Mouse (Mus musculus) neural tube, embryonic 12.5 days (tissue): Measurements from ENCODE around the gene Epb41l1. TPM values are rescaled to one million over a fixed set of nuclear protein-coding genes. Genes with fewer than 3 reads are reported as not detected.

Experiments
- ATAC-seq: fragments of 200-750 bp; cut with Nextera tagmentation; 2 replicates; pipeline ENCODE4 v1.8.0; 2017; ENCODE audit warnings: low read depth, mild to moderate bottlenecking, moderate TSS enrichment, moderate library complexity; ENCODE audit not compliant: low FRiP score
- H3K27ac ChIP-seq: fragments of 300-500 bp; sonication (generic); 2 replicates; pipeline ENCODE4 v1.5.1; 2016
- H3K27me3 ChIP-seq: fragments of 300-500 bp; sonication (generic); replicated peaks from 2 replicates; pipeline ENCODE4 v1.6.1; 2016; ENCODE audit warnings: mild to moderate bottlenecking
- H3K36me3 ChIP-seq: fragments of 300-500 bp; sonication (generic); 2 replicates; pipeline ENCODE4 v1.6.1; 2016; ENCODE audit warnings: mild to moderate bottlenecking
- H3K4me1 ChIP-seq: fragments of 300-500 bp; sonication (generic); 2 replicates; pipeline ENCODE4 v1.6.1; 2016
- H3K4me2 ChIP-seq: fragments of 300-500 bp; sonication (generic); replicated peaks from 2 replicates; pipeline ENCODE4 v1.6.1; 2016; ENCODE audit warnings: mild to moderate bottlenecking
- H3K4me3 ChIP-seq: fragments of 300-500 bp; sonication (generic); 2 replicates; pipeline ENCODE4 v1.5.1; 2016
- H3K9ac ChIP-seq: fragments of 300-500 bp; sonication (generic); 2 replicates; pipeline ENCODE4 v1.6.1; 2016; ENCODE audit warnings: mild to moderate bottlenecking
- H3K9me3 ChIP-seq: fragments of 300-500 bp; sonication (generic); 2 replicates; pipeline ENCODE4 v1.6.1; 2016; ENCODE audit warnings: mild to moderate bottlenecking
- WGBS: fragments of 180-500 bp; shearing (Covaris S2); methylation state at CpG from one replicate; pipeline ENCODE4 v1.1.7; 2016; 5-methylcytosine and 5-hydroxymethylcytosine counted together
- microRNA-seq: library from miRNA; unstranded; fragments of <30 nt; microRNA quantifications from one replicate; pipeline ENCODE4, GENCODE M21; 2017
- polyA plus RNA-seq: library from polyadenylated mRNA; unstranded; fragments of >200 nt; fragmentation: Nextera tagmentation; extraction: Ambion mirVana; gene quantifications from 2 replicates; pipeline ENCODE4 v1.2.1, GENCODE M21; 2016

The Epb41l1 gene
- polyA plus RNA-seq, 1 experiment from 2014 or later, result 5.1 TPM

DNA sequence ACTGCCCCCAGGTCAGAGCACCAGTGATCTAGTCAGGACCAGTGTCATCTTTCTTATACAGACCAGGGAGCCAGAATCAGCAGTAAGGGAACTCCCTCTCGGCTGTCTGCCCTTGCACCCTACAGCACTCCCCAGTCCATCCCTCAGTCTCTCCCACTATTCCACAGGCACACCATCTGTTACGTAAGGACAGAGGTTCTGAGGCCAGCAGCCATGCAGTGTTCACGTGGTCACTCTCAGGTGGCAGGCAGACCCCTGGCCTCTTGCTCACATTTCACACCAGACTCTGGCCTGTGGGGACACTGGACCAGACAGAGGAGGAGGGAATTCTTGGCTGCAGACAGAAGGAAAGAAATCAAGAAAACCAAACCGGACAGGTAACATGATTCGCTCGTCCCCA is 150.8 kb downstream of the Epb41l1 start:
- H3K27ac ChIP-seq, result no peak overlapping the region
- ATAC-seq, result no peak
- no peak overlapping the region for H3K4me2 ChIP-seq
- H3K9me3 ChIP-seq, result no peaks in the 10 kb centered on the region
- no peak overlapping the region for H3K4me3 ChIP-seq
- H3K4me1 ChIP-seq, result no peaks in the 10 kb centered on the region
- H3K36me3 ChIP-seq, result peaks cover 30% of the 10 kb centered on the region
- 85% methylated on average over 6 of the region's 6 CpGs for WGBS
- no peaks in the 10 kb centered on the region for H3K27me3 ChIP-seq
- H3K9ac ChIP-seq, result no peak overlapping the region

GRCm38 (mm10) chr2:156576850-156577587 is 156.3 kb downstream of the Epb41l1 start:
- no peak overlapping the region for H3K27ac ChIP-seq
- ATAC-seq, result no peak
- H3K4me2 ChIP-seq, result no peak overlapping the region
- no peaks in the 10 kb centered on the region for H3K27me3 ChIP-seq
- no peak overlapping the region for H3K9ac ChIP-seq
- H3K36me3 ChIP-seq, result no peaks in the 10 kb centered on the region
- H3K4me1 ChIP-seq, result no peaks in the 10 kb centered on the region
- 81% methylated on average over 7 of the region's 7 CpGs for WGBS
- no peaks in the 10 kb centered on the region for H3K9me3 ChIP-seq
- no peak overlapping the region for H3K4me3 ChIP-seq

- H3K36me3 ChIP-seq, result no peaks in the 10 kb centered on the region
- ATAC-seq, result no peak
- no peak overlapping the region for H3K27ac ChIP-seq
- 75% methylated on average over 5 of the region's 5 CpGs for WGBS
- peaks cover 12% of the 10 kb centered on the region for H3K4me1 ChIP-seq
- no peaks in the 10 kb centered on the region for H3K27me3 ChIP-seq
- H3K4me3 ChIP-seq, result no peak overlapping the region
- no peaks in the 10 kb centered on the region for H3K9me3 ChIP-seq
- no peak overlapping the region for H3K9ac ChIP-seq
- no peak overlapping the region for H3K4me2 ChIP-seq
These were observed 159.8 kb downstream of the Epb41l1 start for GRCm38 (mm10) chr2:156580507-156580906.

GRCm38 (mm10) chr2:156581244-156581643 is 160.5 kb downstream of the Epb41l1 start:
- no peak overlapping the region for H3K27ac ChIP-seq
- peaks cover 12% of the 10 kb centered on the region for H3K4me1 ChIP-seq
- WGBS, result 76% methylated on average over 10 of the region's 10 CpGs
- no peak overlapping the region for H3K4me2 ChIP-seq
- no peak overlapping the region for H3K4me3 ChIP-seq
- H3K27me3 ChIP-seq, result no peaks in the 10 kb centered on the region
- no peaks in the 10 kb centered on the region for H3K36me3 ChIP-seq
- no peak for ATAC-seq
- H3K9ac ChIP-seq, result no peak overlapping the region
- H3K9me3 ChIP-seq, result no peaks in the 10 kb centered on the region

GRCm38 (mm10) chr2:156582887-156583286 is 162.2 kb downstream of the Epb41l1 start:
- Histone ChIP-seq H3K4me1 (peaks cover 12% of the 10 kb centered on the region), H3K4me2 (no peak overlapping the region), H3K27ac (no peak overlapping the region), H3K36me3 (no peaks in the 10 kb centered on the region), H3K9ac (no peak overlapping the region), H3K4me3 (no peak overlapping the region), H3K9me3 (no peaks in the 10 kb centered on the region), H3K27me3 (no peaks in the 10 kb centered on the region)
- ATAC-seq, result no peak
- WGBS, result 93% methylated on average over 10 of the region's 10 CpGs

- no peak overlapping the region for H3K4me3 ChIP-seq
- peak overlapping the region; percentile 42; the same call in 1 of the 2 replicates for H3K4me2 ChIP-seq
- 66% methylated on average over 11 of the region's 11 CpGs for WGBS
- H3K4me1 ChIP-seq, result peaks cover 12% of the 10 kb centered on the region
- H3K27me3 ChIP-seq, result no peaks in the 10 kb centered on the region
- no peak for ATAC-seq
- H3K9me3 ChIP-seq, result no peaks in the 10 kb centered on the region
- H3K36me3 ChIP-seq, result no peaks in the 10 kb centered on the region
- H3K9ac ChIP-seq, result no peak overlapping the region
- no peak overlapping the region for H3K27ac ChIP-seq
These were observed 163.6 kb downstream of the Epb41l1 start for GRCm38 (mm10) chr2:156584154-156584796.

DNA sequence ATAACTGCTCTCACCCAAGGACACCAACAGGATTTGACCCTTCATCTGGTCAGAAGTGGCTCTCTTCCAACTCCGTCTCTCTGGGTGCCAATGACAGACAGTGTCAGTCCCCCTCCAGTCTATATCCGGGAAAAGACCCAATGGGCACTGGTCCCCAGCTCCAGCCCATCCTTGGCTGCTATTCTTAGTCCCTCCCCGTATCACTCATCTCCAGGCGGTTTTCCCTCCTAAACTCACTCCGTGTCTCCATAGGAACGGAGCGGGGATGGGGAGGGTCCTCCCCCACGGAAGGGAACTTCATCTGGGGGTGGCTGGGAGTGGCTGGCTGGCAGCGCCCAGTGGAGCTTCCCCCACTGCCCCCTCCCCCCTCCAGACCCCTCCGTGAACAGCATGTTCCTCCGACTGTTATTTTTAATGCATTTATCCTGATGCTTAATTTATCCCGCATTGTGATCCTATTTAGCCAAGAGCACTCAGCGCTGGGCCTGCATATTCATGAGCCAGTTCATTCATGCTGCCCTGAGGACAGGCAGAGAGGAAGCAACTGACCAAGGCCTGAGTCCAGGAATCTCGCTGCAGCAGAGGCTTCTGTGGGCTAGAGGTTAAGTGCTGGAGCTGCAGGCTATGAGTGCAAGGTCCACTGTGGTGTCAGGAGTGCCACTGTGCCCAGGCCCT is 164.2 kb downstream of the Epb41l1 start:
- no peak overlapping the region for H3K27ac ChIP-seq

DNA sequence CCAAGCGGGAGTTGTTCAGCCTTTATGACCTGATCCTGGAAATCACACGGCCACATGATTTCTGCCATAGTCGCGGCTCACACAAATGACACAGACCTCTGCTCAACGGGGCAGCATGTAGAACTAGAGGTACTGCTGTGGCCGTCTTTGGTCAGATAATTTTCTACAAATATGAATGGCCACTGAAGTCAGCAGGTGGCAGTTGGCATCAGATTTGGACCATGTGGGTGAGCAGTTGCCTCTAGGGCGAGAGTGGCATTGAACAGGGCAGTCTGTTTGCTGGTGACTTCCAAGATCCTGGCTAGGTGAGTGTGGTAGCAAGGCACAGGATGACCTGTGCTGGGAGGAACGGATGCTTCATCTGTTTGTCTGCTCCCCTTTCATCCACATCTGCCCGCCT is 168.8 kb downstream of the Epb41l1 start:
- H3K4me2 ChIP-seq, result no peak overlapping the region
- no peak overlapping the region for H3K4me3 ChIP-seq
- no peak overlapping the region for H3K27ac ChIP-seq
- no peak for ATAC-seq
- no peaks in the 10 kb centered on the region for H3K27me3 ChIP-seq
- H3K36me3 ChIP-seq, result no peaks in the 10 kb centered on the region
- WGBS, result 89% methylated on average over 9 of the region's 9 CpGs
- H3K9me3 ChIP-seq, result no peaks in the 10 kb centered on the region
- no peak overlapping the region for H3K9ac ChIP-seq
- peaks cover 10% of the 10 kb centered on the region for H3K4me1 ChIP-seq

More for the DNA sequence above, 164.2 kb downstream of the Epb41l1 start:
- 32% methylated on average over 14 of the region's 14 CpGs for WGBS
- Histone ChIP-seq H3K9me3 (no peaks in the 10 kb centered on the region), H3K9ac (0 out of 2 replicates have a peak overlapping the region, but pooled peaks have one; percentile 13), H3K4me3 (no peak overlapping the region), H3K4me1 (peaks cover 12% of the 10 kb centered on the region), H3K27me3 (no peaks in the 10 kb centered on the region), H3K4me2 (peak overlapping the region; percentile 42), H3K36me3 (no peaks in the 10 kb centered on the region)
- ATAC-seq, result 0 out of 2 replicates have a peak, but pooled peaks have one; percentile 21

Small RNA genes within 50 kb of the gene (microRNA-seq; reads per million reads assigned to microRNA genes)
- gene Gm22758, result not detected

Other genes starting within 250 kb of the Epb41l1 start
- gene Rbm39, start 240.7 kb upstream of the Epb41l1 start, polyA plus RNA-seq, result 583 and 625 TPM in 2 replicates
- gene Phf20, start 224.4 kb upstream of the Epb41l1 start, polyA plus RNA-seq, result 91.0 and 91.9 TPM in 2 replicates
- gene Cnbd2, start 108.6 kb upstream of the Epb41l1 start, polyA plus RNA-seq, result 6.5 and 7.0 TPM in 2 replicates
- gene Scand1, start 108.2 kb upstream of the Epb41l1 start, polyA plus RNA-seq, result 117 and 122 TPM in 2 replicates
- gene Aar2, start 126.7 kb downstream of the Epb41l1 start, polyA plus RNA-seq, result 42.0 and 44.2 TPM in 2 replicates
- gene Dlgap4, start 192.8 kb downstream of the Epb41l1 start, polyA plus RNA-seq, result 197 and 198 TPM in 2 replicates